ENCODE assay signal across 10 mouse cellular contexts in genomic region chr2:168904188-168904587, GRCm38 (mm10). TPM values are rescaled to one million over a fixed set of nuclear protein-coding genes. Genes with fewer than 3 reads are reported as not detected.
DNase-seq lines count a peak whose midpoint lies in the region; ATAC-seq and TF ChIP-seq lines count a peak whose summit lies in the region.
"Had no signal": no experiment of that assay in that cellular context is flagged by ENCODE, and none has a peak within 500 bp of the region (broad histone marks: within the 10 kb centered on the region; RNA-seq: fewer than 3 reads in every experiment).

No protein-coding gene starts in this region.

- DNase-seq in heart, adult 8-10 months (ENCODE audit: low spot score), result peak; percentile 31
- DNase-seq in heart, adult 11 months, result no peak
- peak; percentile 52 to 53 for DNase-seq in B cell, adult 2 months
- DNase-seq in adrenal gland, adult 2 months, result peak; percentile 47
- peak; percentile 74 for DNase-seq in embryo, embryonic 9.5 days (ENCODE audit: extremely low spot score)
- DNase-seq in lung, postnatal 36 days, result peak; percentile 56
- peak; percentile 72 for DNase-seq in splenic B cell, adult 2 months (ENCODE audit: low read depth, low spot score)

- no peak overlapping the region for H3K9ac ChIP-seq in intestine, postnatal 0 days (ENCODE audit: low read depth, low read length)
- H3K9ac ChIP-seq: embryonic facial prominence, embryonic 13.5 days; lung, embryonic 15.5 days had no signal

- TF ChIP-seq CTCF in intestine, postnatal 0 days (IDR thresholded peaks at IDR 0.05; ENCODE audit: low read depth), result peak; percentile 93

- WGBS in intestine, postnatal 0 days, result 13% methylated on average over 9 of the region's 9 CpGs

- no peak overlapping the region; the same call in 1 of the 2 replicates for H3K4me2 ChIP-seq in intestine, postnatal 0 days (replicated peaks; ENCODE audit: low read depth)
- H3K4me2 ChIP-seq: embryonic facial prominence, embryonic 13.5 days; lung, embryonic 15.5 days had no signal

- H3K4me1 ChIP-seq in intestine, postnatal 0 days (replicated peaks; ENCODE audit: control insufficient read depth, insufficient read depth, low read length), result no peaks in the 10 kb centered on the region
- H3K4me1 ChIP-seq: lung, embryonic 15.5 days had no signal

- H3K27me3 ChIP-seq in intestine, postnatal 0 days (replicated peaks; ENCODE audit: control insufficient read depth, insufficient read depth, low read length), result no peaks in the 10 kb centered on the region
- H3K27me3 ChIP-seq in splenic B cell, adult 2 months (ENCODE audit: control insufficient read depth, insufficient read depth, low read length, poor library complexity, severe bottlenecking), result no peaks in the 10 kb centered on the region
- H3K27me3 ChIP-seq: embryonic facial prominence, embryonic 13.5 days had no signal

- no peaks in the 10 kb centered on the region for H3K36me3 ChIP-seq in intestine, postnatal 0 days (ENCODE audit: control insufficient read depth, insufficient read depth)
- no peaks in the 10 kb centered on the region for H3K36me3 ChIP-seq in splenic B cell, adult 2 months (ENCODE audit: control insufficient read depth, insufficient read depth, low read length, poor library complexity, severe bottlenecking)
- H3K36me3 ChIP-seq: lung, embryonic 15.5 days had no signal

- H3K9me3 ChIP-seq in intestine, postnatal 0 days (ENCODE audit: control insufficient read depth), result no peaks in the 10 kb centered on the region
- H3K9me3 ChIP-seq: embryonic facial prominence, embryonic 13.5 days; lung, embryonic 15.5 days had no signal

- no peak overlapping the region for H3K27ac ChIP-seq in intestine, postnatal 0 days (ENCODE audit: low read depth, low read length)
- H3K27ac ChIP-seq: embryonic facial prominence, embryonic 13.5 days; lung, embryonic 15.5 days had no signal

- no peak overlapping the region for H3K4me3 ChIP-seq in intestine, postnatal 0 days (ENCODE audit: low read depth, low read length)
- H3K4me3 ChIP-seq: embryonic facial prominence, embryonic 13.5 days; lung, embryonic 15.5 days had no signal

- 0 out of 2 replicates have a peak, but pooled peaks have one; percentile 25 for ATAC-seq in intestine, postnatal 0 days

RNA-seq across cellular contexts. Expression of gene Zfp64, which starts 51.2 kb away (rescaled TPM):
- total RNA-seq in heart, adult 8-10 months (2022), result 1 to 10 TPM; 6.4 to 8.6 (median 7.9) TPM
- 10 to 100 TPM; 17.5 TPM for total RNA-seq in adrenal gland, adult 2 months (2021)
- 31.6 and 37.4 TPM in 2 replicates for polyA plus RNA-seq in adrenal gland, adult 2 months (2012; rRNA removed)
- polyA plus RNA-seq in intestine, postnatal 0 days (2015; fragmentation: Nextera tagmentation; extraction: Ambion mirVana), result 10.7 and 12.9 TPM in 2 replicates
